Mouse (Mus musculus): ENCODE measurements around the gene Pheta1.

GRCm38 (mm10) chr5:121832376-121833155 lies 16.2 kb upstream of the Pheta1 start:
- no peak for TF ChIP-seq POLR2A (IDR thresholded peaks at IDR 0.05; ENCODE audit: control insufficient read depth, low read depth, low read length)
- TF ChIP-seq CTCF (IDR thresholded peaks at IDR 0.05; ENCODE audit: control insufficient read depth, insufficient read depth, insufficient replicate concordance, low read depth, low read length), result no peak
